Mouse (Mus musculus): ENCODE data around the gene Kcnma1. TPM values are rescaled to one million over a fixed set of nuclear protein-coding genes. Genes with fewer than 3 reads are reported as not detected.

Kcnma1 gene
- polyA plus RNA-seq, 1 experiment from 2014 or later: 2.0 TPM

- 68% methylated on average over 4 of the region's 4 CpGs for WGBS
Observed at GRCm38 (mm10) chr14:23886112-23886511, 128.2 kb downstream of the Kcnma1 start.

DNA sequence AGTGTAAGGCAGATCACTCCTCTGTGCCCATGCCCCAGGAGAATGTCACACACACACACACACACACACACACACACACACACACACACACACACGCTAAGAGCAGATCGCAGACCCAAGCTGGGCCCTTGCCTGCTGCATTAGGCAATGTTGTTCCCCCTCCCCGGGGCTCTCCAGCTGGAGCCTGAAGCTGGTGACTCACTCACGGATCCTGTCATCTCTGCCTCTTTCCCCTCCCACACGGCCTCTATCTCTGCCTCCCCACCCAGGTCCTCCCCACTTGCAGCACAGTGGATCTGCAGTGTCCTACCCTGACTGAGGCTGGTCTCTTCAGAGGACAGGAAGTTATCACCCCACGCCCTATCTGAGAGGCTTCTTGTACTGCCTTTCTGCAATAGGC lies 128.8 kb downstream of the Kcnma1 start:
- peak; percentile 70; the same call in 1 of the 2 replicates for ATAC-seq (ENCODE audit: low FRiP score, low TSS enrichment)
- WGBS: 36% methylated on average over 6 of the region's 6 CpGs
- Histone ChIP-seq H3K4me1 (ENCODE audit: insufficient read depth, low read length) (no peaks in the 10 kb centered on the region; the same call in 1 of the 2 replicates), H3K9ac (replicated peaks; ENCODE audit: low read length) (no peak overlapping the region), H3K36me3 (ENCODE audit: insufficient read depth, low read length) (no peaks in the 10 kb centered on the region), H3K27me3 (ENCODE audit: insufficient read depth, low read length) (no peaks in the 10 kb centered on the region), H3K4me2 (replicated peaks; ENCODE audit: low read depth, low read length) (no peak overlapping the region), H3K4me3 (ENCODE audit: low read length) (no peak overlapping the region), H3K9me3 (ENCODE audit: low read length) (no peaks in the 10 kb centered on the region), H3K27ac (ENCODE audit: low read length) (no peak overlapping the region)

More at GRCm38 (mm10) chr14:23886112-23886511, 128.2 kb downstream of the Kcnma1 start:
- no peaks in the 10 kb centered on the region for H3K27me3 ChIP-seq (ENCODE audit: insufficient read depth, low read length)
- no peaks in the 10 kb centered on the region for H3K36me3 ChIP-seq (ENCODE audit: insufficient read depth, low read length)
- ATAC-seq (ENCODE audit: low FRiP score, low TSS enrichment): 0 out of 2 replicates have a peak, but pooled peaks have one; percentile 65
- no peaks in the 10 kb centered on the region for H3K9me3 ChIP-seq (ENCODE audit: low read length)
- no peak overlapping the region for H3K9ac ChIP-seq (replicated peaks; ENCODE audit: low read length)
- H3K4me2 ChIP-seq (replicated peaks; ENCODE audit: low read depth, low read length): no peak overlapping the region
- H3K4me3 ChIP-seq (ENCODE audit: low read length): no peak overlapping the region
- no peak overlapping the region for H3K27ac ChIP-seq (ENCODE audit: low read length)
- no peaks in the 10 kb centered on the region; the same call in 1 of the 2 replicates for H3K4me1 ChIP-seq (ENCODE audit: insufficient read depth, low read length)

GRCm38 (mm10) chr14:23885071-23885470 lies 129.2 kb downstream of the Kcnma1 start:
- H3K9me3 ChIP-seq (ENCODE audit: low read length): no peaks in the 10 kb centered on the region
- 85% methylated on average over 4 of the region's 4 CpGs for WGBS
- ATAC-seq (ENCODE audit: low FRiP score, low TSS enrichment): no peak

DNA sequence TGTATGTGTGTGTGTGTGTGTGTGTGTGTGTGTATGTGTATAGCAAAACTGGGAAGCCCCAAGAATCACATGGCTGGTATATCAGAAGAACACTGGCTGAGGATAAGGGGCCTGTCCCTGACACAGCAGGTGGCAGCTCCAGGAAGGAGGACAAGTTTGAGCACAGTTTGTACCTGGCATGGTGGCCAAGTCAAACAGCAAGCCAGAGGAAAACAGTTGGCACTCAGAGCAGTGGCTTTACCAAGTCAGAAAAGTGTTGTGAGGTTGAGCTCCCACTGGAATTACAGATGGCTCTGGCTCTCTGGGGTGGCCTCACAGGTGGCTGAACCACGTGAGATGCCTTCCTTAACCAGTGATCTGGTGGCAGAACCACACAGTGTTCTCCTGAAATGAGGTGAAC lies 132.3 kb downstream of the Kcnma1 start:
- Histone ChIP-seq H3K9me3 (ENCODE audit: low read length) (no peaks in the 10 kb centered on the region), H3K36me3 (ENCODE audit: insufficient read depth, low read length) (no peaks in the 10 kb centered on the region), H3K4me1 (ENCODE audit: insufficient read depth, low read length) (no peaks in the 10 kb centered on the region; the same call in 1 of the 2 replicates), H3K27ac (ENCODE audit: low read length) (no peak overlapping the region), H3K9ac (replicated peaks; ENCODE audit: low read length) (no peak overlapping the region), H3K4me2 (replicated peaks; ENCODE audit: low read depth, low read length) (no peak overlapping the region), H3K27me3 (ENCODE audit: insufficient read depth, low read length) (no peaks in the 10 kb centered on the region), H3K4me3 (ENCODE audit: low read length) (no peak overlapping the region)
- 77% methylated on average over 1 of the region's 1 CpGs for WGBS
- ATAC-seq (ENCODE audit: low FRiP score, low TSS enrichment): no peak

More at GRCm38 (mm10) chr14:23885071-23885470, 129.2 kb downstream of the Kcnma1 start:
- H3K4me1 ChIP-seq (ENCODE audit: insufficient read depth, low read length): no peaks in the 10 kb centered on the region; the same call in 1 of the 2 replicates
- H3K4me2 ChIP-seq (replicated peaks; ENCODE audit: low read depth, low read length): no peak overlapping the region
- H3K9ac ChIP-seq (replicated peaks; ENCODE audit: low read length): no peak overlapping the region
- H3K4me3 ChIP-seq (ENCODE audit: low read length): no peak overlapping the region
- no peaks in the 10 kb centered on the region for H3K36me3 ChIP-seq (ENCODE audit: insufficient read depth, low read length)
- H3K27ac ChIP-seq (ENCODE audit: low read length): no peak overlapping the region
- no peaks in the 10 kb centered on the region for H3K27me3 ChIP-seq (ENCODE audit: insufficient read depth, low read length)

GRCm38 (mm10) chr14:23879331-23879730 lies 135.0 kb downstream of the Kcnma1 start:
- Histone ChIP-seq H3K4me2 (replicated peaks; ENCODE audit: low read depth, low read length) (no peak overlapping the region), H3K4me3 (ENCODE audit: low read length) (no peak overlapping the region), H3K9me3 (ENCODE audit: low read length) (no peaks in the 10 kb centered on the region), H3K27me3 (ENCODE audit: insufficient read depth, low read length) (no peaks in the 10 kb centered on the region), H3K36me3 (ENCODE audit: insufficient read depth, low read length) (no peaks in the 10 kb centered on the region), H3K27ac (ENCODE audit: low read length) (no peak overlapping the region), H3K9ac (replicated peaks; ENCODE audit: low read length) (no peak overlapping the region), H3K4me1 (ENCODE audit: insufficient read depth, low read length) (no peaks in the 10 kb centered on the region)
- WGBS: 81% methylated on average over 3 of the region's 3 CpGs
- no peak for ATAC-seq (ENCODE audit: low FRiP score, low TSS enrichment)

DNA sequence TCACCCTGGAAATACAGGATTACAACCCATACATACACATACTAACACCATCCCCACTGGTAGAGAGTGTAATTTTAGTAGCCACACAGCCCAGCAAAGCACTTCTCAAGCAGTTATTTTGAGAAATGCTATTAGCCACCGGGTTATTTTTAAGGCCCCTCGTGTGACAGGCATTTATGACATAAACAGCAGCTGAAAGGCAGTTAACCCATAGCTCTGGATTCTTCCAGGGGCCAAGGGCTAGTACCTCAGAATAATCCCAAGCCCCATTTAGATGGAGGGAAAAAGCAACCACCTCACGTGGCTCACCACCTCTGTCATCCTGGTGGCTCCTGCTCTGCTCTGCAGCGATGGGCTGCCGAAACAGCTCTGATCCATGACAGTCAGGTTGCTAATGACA lies 136.7 kb downstream of the Kcnma1 start:
- no peaks in the 10 kb centered on the region for H3K9me3 ChIP-seq (ENCODE audit: low read length)
- H3K4me2 ChIP-seq (replicated peaks; ENCODE audit: low read depth, low read length): no peak overlapping the region
- no peak overlapping the region for H3K9ac ChIP-seq (replicated peaks; ENCODE audit: low read length)
- no peak overlapping the region for H3K4me3 ChIP-seq (ENCODE audit: low read length)
- H3K36me3 ChIP-seq (ENCODE audit: insufficient read depth, low read length): no peaks in the 10 kb centered on the region
- H3K4me1 ChIP-seq (ENCODE audit: insufficient read depth, low read length): no peaks in the 10 kb centered on the region
- 74% methylated on average over 5 of the region's 5 CpGs for WGBS
- no peaks in the 10 kb centered on the region for H3K27me3 ChIP-seq (ENCODE audit: insufficient read depth, low read length)
- no peak for ATAC-seq (ENCODE audit: low FRiP score, low TSS enrichment)
- no peak overlapping the region for H3K27ac ChIP-seq (ENCODE audit: low read length)

- ATAC-seq (ENCODE audit: low FRiP score, low TSS enrichment): no peak
- Histone ChIP-seq H3K27me3 (ENCODE audit: insufficient read depth, low read length) (no peaks in the 10 kb centered on the region), H3K9ac (replicated peaks; ENCODE audit: low read length) (no peak overlapping the region), H3K4me2 (replicated peaks; ENCODE audit: low read depth, low read length) (no peak overlapping the region), H3K36me3 (ENCODE audit: insufficient read depth, low read length) (no peaks in the 10 kb centered on the region), H3K4me3 (ENCODE audit: low read length) (no peak overlapping the region), H3K27ac (ENCODE audit: low read length) (no peak overlapping the region), H3K9me3 (ENCODE audit: low read length) (no peaks in the 10 kb centered on the region), H3K4me1 (ENCODE audit: insufficient read depth, low read length) (no peaks in the 10 kb centered on the region)
- WGBS: 62% methylated on average over 2 of the region's 2 CpGs
Observed at GRCm38 (mm10) chr14:23874545-23874944, 139.7 kb downstream of the Kcnma1 start.

DNA sequence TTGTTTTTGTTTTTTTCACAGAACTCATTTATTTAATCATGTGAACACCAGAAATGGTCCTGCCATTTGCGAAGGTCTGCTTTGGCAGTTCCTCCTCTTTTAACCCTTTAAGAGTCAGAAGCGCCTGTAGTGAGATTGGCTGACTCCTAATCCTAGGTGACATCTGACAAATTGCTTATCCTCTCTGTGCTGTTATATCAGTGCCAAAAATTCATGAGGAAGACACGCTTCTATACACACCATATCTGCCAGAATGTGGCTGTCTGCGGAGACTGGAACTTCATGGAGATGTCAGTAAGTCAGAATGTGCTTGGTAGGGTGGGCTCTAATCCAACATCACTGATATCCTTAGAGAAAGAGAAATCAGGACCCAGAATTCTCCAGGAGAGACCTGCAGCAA lies 157.3 kb downstream of the Kcnma1 start:
- Histone ChIP-seq H3K9ac (replicated peaks; ENCODE audit: low read length) (no peak overlapping the region), H3K27ac (ENCODE audit: low read length) (no peak overlapping the region), H3K27me3 (ENCODE audit: insufficient read depth, low read length) (no peaks in the 10 kb centered on the region), H3K4me1 (ENCODE audit: insufficient read depth, low read length) (no peaks in the 10 kb centered on the region), H3K4me3 (ENCODE audit: low read length) (no peak overlapping the region), H3K9me3 (ENCODE audit: low read length) (no peaks in the 10 kb centered on the region), H3K4me2 (replicated peaks; ENCODE audit: low read depth, low read length) (no peak overlapping the region), H3K36me3 (ENCODE audit: insufficient read depth, low read length) (no peaks in the 10 kb centered on the region)
- ATAC-seq (ENCODE audit: low FRiP score, low TSS enrichment): no peak
- WGBS: 80% methylated on average over 4 of the region's 4 CpGs

- H3K4me2 ChIP-seq (replicated peaks; ENCODE audit: low read depth, low read length): no peak overlapping the region
- no peak overlapping the region for H3K4me3 ChIP-seq (ENCODE audit: low read length)
- H3K9ac ChIP-seq (replicated peaks; ENCODE audit: low read length): no peak overlapping the region
- no peaks in the 10 kb centered on the region for H3K27me3 ChIP-seq (ENCODE audit: insufficient read depth, low read length)
- H3K27ac ChIP-seq (ENCODE audit: low read length): no peak overlapping the region
- H3K9me3 ChIP-seq (ENCODE audit: low read length): no peaks in the 10 kb centered on the region
- WGBS: 52% methylated on average over 2 of the region's 2 CpGs
- no peak for ATAC-seq (ENCODE audit: low FRiP score, low TSS enrichment)
- no peaks in the 10 kb centered on the region for H3K36me3 ChIP-seq (ENCODE audit: insufficient read depth, low read length)
- no peaks in the 10 kb centered on the region for H3K4me1 ChIP-seq (ENCODE audit: insufficient read depth, low read length)
Observed at GRCm38 (mm10) chr14:23854946-23855345, 159.3 kb downstream of the Kcnma1 start.

GRCm38 (mm10) chr14:23848529-23849141 lies 165.7 kb downstream of the Kcnma1 start:
- Histone ChIP-seq H3K4me2 (replicated peaks; ENCODE audit: low read depth, low read length) (no peak overlapping the region), H3K9me3 (ENCODE audit: low read length) (no peaks in the 10 kb centered on the region), H3K4me3 (ENCODE audit: low read length) (no peak overlapping the region), H3K9ac (replicated peaks; ENCODE audit: low read length) (no peak overlapping the region), H3K27ac (ENCODE audit: low read length) (no peak overlapping the region), H3K36me3 (ENCODE audit: insufficient read depth, low read length) (no peaks in the 10 kb centered on the region), H3K27me3 (ENCODE audit: insufficient read depth, low read length) (no peaks in the 10 kb centered on the region), H3K4me1 (ENCODE audit: insufficient read depth, low read length) (peaks cover 8% of the 10 kb centered on the region)
- WGBS: 20% methylated on average over 6 of the region's 6 CpGs
- ATAC-seq (ENCODE audit: low FRiP score, low TSS enrichment): peak; percentile 80

Measured in kidney, embryonic 16.5 days (tissue).